Mouse (Mus musculus) layer of hippocampus, adult 18-20 months (tissue): Measurements from ENCODE around the gene Golph3l. TPM values are rescaled to one million over a fixed set of nuclear protein-coding genes. Genes with fewer than 3 reads are reported as not detected.
"Not testable (repeated sequence)": the region's sequence is repeated elsewhere in the genome, so short reads cannot be mapped to it uniquely, and the experiment has no call there.

Experiments used
- DNase-seq, 2 experiments: peaks; one replicate each; pipeline ENCODE4 v3.0.0; 2022; ENCODE audit warnings: low spot score in 2 of 2
- total RNA-seq, 2 experiments: library from RNA; stranded (reverse); gene quantifications; 2 replicates each; pipeline ENCODE4 v1.2.3; 2021

The Golph3l gene
- total RNA-seq, 2 experiments from 2014 or later = 22.5 to 25.9 TPM

DNA sequence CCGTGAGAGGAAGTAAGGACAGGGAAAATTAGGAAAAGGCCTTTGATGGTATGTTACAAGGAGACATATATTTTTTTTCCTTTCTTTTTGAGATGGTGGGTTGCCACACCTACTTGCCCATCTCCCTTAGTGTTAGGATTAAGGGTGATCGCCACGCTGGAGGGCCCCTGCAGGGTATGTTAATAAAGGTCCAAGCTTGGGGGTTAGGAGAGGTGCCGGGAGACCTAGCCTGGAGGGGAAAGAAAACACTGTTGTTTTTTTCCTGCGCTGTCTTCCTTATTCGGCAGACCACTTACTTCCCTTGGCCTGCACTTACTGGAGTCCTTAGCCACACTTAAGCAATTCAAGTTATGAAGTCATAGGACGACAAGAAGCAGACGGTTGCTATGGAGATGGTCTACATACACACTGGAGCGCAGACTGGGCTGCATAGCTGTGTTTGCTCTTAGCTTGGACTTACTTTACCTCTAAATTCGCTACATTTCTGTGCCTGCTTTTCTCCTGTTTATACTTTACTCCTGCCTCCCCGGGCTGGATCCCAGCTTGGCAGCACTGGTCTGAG, 64.8 kb downstream of the Golph3l start:
- DNase-seq = no peak

DNA sequence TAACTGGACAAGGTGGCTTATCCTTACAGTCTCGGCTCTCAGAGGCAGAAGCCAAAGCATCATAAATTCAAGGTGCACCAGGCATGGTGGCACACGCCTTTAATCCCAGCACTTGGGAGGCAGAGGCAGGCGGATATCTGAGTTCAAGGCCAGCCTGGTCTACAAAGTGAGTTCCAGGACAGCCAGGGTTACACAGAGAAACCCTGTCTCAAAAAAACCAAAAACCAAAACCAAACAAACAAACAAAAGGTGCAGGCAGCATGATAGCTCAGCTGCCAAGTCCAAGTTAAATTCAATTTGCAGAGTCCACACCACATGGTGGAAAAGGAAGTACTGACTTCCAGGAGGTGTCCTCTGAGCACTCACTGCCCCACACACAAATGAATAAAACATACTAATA, 65.6 kb downstream of the Golph3l start:
- not testable (repeated sequence) for DNase-seq

DNA sequence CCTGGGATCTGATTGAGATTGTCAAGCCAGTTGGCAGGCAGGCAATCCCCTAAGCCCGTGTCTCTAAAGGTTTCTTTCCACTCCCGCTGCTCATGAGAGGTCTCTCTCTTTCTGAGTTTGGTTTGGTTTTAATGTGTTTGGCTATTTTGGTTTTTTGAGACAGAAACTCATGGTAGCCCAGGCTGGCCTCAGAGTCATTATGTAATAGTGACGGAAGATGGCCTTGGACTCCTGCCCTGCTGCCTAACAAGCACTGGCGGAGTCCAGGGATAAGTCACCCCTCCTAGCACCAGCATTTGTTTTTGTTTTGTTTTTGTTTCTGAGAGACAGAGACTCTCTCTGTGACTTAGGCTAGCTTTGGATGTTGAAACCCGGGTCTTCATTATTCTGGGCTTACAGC, 66.7 kb downstream of the Golph3l start:
- no peak for DNase-seq

DNA sequence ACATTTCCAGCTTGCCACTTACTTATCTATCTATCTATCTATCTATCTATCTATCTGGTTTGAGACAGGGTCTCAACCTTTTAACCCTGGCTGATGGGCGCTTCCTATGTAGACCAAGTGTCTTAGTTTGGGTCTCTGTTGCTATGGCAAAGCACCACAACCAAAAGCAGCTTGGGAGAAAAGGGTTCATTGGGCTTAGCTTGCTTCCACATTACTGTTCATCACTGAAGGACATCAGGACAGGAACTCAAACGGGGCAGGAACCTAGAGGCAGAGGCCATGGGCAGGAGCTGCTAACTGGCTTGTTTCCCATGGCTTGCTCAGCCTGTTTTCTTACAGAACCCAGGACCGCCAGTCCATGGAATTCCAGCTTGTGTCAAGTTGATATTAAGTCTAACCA, 68.4 kb downstream of the Golph3l start:
- no peak for DNase-seq

DNA sequence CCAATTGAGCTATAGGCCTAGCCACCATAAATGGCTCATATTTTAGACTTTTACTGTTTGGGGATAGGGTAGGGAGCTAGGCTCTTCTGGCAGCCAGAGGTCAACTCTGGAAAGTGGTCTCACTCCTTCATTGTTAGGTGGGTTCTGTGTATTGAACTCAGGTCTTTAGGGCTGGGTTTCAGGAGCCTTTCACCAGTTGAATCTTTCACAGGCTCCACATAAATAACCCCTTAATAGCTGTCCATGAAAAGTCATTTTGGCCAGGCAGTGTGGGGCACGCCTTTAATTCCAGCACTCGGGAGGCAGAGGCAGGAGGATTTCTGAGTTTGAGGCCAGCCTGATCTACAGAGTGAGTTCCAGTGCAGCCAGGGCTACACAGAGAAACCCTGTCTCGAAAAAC, 69.0 kb downstream of the Golph3l start:
- no peak for DNase-seq

DNA sequence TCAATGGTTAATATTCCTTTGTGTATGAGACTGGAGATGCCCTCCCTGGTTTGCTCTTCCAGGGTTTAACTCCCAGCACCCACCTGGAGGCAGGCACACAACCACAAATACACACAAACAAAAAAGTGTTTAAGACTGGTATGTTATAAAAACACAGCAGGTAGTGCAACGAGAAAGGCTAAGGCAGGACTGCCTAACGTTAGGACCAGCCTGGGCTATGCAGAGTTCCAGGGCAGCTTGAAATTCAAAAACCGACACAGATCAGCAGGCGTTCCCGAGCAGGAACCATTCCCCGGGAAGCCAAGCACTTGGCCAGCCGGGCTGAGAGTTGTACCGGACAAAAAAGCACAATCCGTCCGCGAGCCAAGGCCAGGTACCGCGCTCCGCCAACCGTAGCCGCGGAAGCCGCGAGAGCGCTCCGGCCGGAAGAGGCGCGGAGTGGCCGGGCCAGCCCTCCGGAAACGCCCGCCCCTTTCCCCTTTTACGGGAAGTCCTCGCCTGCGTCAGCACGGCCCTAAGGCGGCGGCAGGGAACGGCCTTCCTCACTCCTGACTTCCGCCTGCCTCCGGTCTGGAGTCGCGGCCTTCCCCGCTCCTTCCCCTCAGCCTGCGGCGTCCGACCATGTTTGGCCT, 69.6 kb downstream of the Golph3l start, which contains the start of gene Mcl1:
Gene Mcl1, plus strand, starts transcription at position 553 of the 632 bp plus-strand sequence.
- DNase-seq = peak; percentile 89 to 94

DNA sequence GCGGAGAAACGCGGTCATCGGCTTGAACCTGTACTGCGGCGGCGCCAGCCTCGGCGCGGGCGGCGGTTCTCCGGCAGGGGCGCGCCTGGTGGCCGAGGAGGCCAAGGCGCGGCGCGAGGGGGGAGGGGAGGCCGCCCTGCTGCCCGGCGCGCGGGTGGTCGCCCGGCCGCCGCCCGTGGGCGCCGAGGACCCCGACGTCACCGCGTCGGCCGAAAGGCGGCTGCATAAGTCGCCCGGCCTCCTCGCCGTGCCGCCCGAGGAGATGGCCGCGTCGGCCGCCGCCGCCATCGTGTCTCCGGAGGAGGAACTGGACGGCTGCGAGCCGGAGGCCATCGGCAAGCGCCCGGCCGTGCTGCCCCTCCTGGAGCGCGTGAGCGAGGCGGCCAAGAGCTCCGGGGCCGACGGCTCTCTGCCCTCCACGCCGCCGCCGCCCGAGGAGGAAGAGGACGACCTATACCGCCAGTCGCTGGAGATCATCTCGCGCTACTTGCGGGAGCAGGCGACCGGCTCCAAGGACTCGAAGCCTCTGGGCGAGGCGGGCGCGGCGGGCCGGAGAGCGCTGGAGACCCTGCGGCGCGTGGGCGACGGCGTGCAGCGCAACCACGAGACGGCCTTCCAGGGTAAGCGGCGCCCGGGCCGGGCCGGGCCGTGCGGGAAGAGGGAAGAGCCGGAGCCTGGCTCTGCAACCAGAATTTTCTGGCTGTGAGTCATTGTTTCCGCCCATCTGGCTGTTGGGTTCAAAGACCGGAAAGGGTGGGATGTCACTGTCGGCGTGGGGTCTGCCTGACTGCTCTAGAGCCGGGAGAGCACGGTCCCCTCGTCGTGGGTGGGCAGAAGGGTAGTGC, 70.4 kb downstream of the Golph3l start:
- DNase-seq = peak; percentile 35 to 64

DNA sequence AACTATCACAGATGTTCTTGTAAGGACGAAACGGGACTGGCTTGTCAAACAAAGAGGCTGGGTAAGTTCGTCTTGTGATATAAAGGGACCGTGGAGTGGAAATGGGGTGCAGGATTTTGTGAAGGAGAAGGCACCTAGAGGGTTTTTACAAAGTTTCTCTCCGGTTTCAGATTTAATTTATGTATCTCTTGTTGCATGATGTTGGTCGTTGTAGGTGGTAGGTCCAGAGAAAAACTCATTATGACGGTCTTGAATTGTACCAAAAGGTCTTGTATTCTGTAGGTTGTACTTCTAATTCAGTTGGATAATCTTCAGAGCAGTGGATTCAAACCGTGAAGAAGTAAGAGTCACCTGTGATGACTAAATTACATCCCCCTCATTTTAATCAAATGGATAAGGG, 71.2 kb downstream of the Golph3l start:
- DNase-seq = no peak

DNA sequence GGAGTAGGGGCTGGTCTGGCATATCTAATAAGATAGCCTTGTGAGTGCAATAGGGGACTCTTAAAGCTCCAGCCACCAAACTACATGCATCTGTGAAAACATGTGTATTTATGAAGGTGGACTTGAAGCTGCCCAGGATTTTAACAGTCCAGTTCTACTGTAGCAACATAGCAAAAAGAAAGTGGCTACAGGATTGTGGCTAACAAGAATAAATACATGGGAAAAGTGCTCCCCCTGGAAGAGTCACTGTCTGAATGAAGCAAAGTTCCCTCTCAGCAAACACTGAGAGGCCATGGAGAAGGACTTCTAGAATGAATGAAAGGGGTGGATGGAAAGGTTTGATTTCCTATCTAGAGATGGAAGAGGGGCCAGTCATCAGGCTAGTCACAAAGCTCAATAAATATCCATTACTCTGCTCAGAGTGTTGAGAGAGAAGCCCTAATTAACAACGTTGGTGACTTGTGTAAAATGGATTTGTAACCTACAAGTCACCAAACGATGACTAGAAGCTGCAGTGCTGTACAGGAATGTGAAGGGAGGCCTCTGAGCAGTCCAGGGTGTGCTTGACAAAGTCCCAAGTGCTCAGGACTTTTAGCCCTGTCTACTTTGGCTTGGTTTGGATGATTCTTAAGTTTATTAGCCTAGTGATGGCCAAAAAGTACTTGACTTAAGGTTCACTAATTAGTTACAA, 72.2 kb downstream of the Golph3l start:
- DNase-seq = no peak

DNA sequence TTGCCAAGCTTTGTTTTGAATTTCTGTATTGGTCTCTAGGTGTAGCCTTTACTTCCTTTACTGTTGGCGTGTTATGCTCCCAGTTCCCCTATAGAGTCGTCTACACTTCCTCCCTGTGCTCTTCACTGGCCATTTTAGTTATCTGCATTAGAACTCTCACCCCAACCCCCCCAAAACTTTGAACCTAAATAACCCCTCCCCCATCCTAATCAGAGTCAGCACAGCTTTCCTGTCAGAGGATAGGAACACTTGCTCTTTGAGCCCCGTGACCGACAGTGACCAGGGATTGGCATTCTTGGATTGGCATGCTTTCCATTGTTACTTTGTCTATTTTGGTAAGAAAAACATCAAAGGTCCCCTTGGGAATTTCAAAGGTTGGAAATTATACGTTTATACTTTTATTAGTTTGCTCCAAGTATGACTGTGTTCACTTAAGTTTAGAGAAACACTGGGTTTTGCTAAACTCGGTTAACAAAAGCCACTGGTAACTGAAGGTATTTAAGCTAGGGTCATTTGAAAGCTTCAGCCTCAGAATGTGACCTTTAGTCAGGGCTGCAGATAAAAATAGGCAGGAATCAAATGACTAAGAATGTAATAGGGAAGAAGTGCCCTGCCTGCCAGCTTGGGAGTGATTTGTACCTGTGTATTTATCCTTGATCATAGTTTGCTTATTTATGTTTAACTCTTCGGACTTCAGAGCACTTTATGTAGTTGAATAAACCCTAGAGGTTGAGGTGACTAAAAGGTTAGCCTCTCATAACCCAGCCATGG, 73.4 kb downstream of the Golph3l start:
- DNase-seq = no peak

DNA sequence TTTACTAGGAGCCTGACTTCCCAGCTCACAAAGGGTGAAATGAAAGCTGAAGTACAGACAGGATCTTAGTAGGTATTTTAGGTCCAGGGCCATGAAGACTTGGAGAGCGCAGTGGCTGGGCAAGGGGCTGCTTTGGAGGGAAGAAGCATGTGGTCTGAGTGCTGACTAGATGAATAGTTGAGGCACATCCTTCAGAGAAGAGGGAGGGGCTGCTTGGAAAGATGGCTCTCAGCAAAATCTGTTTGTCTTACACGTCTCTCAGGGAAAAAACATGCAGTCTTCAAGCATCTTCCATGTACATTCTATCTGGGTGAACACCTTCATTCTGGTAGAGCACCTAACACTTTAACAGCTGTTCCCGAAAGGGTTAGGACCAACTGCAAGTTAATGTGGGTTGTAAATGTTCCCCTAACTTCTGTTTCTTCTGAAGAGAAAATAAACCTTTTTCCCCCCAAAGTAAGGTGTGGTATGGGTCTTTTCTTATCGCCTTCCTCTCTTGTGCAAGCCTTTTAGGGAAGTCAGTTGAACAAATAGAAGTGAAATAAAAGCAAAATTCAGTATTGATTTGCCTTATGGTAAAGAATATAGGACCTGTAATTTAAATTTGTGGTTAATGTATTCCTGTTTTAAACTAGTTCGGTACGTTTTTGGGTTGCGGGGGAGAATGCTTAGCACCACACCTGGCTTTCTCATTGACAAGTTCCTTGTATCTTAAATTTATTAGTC, 74.2 kb downstream of the Golph3l start:
- no peak for DNase-seq

DNA sequence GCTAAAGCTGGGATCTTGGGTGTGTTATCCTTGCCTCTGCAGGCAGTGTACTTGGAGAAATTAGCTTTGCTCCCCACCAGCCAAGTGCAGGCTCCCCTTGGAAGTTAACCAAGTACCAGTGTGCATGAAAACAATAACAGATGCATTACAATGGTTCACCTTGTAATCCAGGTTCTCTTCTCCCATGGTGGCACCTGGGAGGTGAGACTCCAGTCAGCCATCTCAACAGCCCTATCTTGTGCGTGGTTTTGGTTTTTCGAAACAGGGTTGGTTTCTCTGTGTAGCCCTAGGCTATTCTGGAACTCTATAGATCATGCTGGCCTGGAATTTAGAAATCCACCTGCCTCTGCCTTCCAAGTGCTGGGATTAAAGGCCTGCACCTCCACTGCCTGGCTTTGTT, 74.8 kb downstream of the Golph3l start:
- no peak for DNase-seq

DNA sequence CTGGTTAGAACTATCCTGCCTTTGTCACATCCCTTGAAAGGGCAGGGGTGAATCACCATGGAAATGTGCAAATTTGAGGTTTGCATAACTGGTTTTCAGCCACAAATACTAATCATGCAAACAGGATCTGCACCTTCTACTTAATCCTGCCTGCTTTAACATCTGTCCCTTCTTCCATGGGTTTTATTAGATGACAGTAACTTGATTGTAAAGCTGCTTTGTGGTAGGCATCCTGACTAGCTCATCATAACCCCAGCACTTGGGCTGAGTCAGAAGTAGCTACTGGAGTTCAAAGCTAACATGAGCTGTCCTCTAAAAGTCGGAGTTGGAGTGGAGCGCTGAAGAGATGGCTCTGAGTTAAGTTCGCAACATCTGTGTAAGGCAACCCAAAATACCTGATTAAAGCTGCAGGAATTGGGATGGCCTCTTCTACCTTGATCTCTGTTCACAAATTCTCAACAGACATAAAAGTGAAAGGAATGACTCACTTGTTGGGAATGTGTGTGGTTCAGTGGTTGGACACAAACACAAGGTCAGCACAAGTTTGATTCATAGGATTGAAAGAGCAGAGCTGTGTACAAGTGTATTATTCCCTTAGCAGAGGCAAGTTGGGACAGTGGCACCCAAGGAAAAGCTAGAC, 75.4 kb downstream of the Golph3l start:
- no peak for DNase-seq

DNA sequence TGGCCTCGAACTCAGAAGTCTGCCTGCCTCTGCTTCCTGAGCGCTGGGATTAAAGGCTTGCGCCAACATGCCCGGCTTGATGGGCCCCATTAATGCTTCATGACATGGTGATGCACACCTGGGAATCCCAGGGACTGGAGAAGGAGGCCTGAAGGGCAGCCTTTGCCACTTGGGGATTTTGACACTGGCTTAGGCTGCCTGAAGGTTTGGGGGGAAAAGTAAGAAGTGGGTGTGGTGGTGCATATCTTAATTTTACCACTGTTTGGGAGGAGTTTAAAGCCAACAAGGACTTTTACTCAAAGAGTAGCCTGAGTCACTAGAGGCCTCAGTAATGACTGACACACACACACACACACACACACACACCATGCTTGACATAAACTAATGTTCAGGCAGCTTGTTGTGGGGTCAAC, 76.2 kb downstream of the Golph3l start:
- no peak for DNase-seq

DNA sequence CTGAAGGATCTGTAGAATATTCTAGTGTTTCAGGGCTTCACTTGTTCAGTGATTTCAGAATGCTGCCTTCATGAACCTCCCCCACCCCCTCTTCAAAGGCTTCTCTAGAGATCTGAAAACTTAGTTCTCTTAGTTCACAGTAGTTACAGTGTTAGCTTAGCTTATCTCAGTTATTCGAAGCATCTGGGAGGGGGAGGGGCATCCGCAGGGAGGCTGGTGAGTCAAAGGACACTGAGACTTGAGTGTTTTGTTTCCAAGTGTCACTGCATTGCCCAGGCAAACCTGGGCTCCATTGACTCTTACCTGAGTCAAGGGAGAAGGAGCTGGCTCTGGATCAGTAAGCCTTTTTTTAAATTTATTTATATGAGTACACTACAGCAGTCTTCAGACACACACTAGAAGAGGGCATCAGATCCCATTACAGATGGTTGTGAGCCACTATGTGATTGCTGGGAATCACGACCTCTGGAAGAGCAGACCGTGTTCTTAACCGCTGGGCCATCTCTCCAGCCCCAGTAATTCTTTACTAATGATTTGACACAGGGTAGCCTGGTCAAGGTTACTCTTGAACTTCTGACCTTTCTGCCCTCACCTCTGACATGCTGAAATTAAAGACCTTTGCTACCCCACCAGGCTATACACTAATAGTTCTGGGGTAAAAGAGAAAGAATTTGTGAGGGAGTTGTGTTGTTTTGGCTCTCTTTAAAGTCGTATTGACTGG, 77.5 kb downstream of the Golph3l start:
- no peak for DNase-seq

DNA sequence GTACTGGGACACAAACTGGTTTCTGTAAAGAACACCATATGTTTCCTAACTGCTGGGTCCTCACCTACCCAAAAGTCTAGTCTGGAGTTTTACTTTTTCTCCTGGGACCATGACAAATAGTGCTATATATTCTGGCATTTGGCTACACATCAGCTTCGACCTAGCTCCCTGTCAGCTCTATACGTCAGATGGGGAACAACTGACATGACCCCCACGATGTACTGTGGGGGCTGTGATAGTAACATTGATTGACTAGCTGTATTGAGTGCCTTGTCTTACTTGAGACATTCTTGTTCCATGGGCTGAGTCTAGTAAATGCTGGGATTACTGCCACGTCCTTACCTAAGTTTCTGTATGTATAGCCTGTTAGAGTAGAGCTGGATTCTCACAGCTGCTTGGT, 78.8 kb downstream of the Golph3l start:
- DNase-seq = no peak

DNA sequence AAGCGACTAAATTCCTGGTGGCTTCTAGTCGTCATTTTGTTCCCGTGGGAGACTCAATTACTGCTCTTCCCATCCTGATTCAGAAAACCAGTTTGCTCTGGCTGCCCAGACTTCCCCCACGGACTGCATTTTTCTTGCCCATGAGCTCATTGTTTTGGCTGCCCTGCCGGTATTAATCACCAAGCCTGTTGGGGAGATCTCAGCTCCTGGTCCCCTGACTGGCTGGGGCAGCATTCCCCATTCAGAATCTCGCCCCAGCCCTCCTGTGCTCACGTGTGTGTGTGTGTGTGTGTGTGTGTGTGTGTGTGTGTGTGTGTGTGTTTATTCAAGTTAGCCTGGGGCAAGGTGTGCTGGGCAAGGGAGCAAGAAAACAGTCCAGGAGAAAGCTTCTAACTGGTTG, 79.3 kb downstream of the Golph3l start:
- DNase-seq = peak; percentile 16 to 52
